Mouse (Mus musculus): Measurements from ENCODE around the gene Map4k4. TPM values are rescaled to one million over a fixed set of nuclear protein-coding genes. Genes with fewer than 3 reads are reported as not detected.
A peak's percentile ranks its signal among the peaks of the same experiment; 100 is the strongest.

The Map4k4 gene
- polyA plus RNA-seq, 1 experiment from 2014 or later = 21.2 TPM

DNA sequence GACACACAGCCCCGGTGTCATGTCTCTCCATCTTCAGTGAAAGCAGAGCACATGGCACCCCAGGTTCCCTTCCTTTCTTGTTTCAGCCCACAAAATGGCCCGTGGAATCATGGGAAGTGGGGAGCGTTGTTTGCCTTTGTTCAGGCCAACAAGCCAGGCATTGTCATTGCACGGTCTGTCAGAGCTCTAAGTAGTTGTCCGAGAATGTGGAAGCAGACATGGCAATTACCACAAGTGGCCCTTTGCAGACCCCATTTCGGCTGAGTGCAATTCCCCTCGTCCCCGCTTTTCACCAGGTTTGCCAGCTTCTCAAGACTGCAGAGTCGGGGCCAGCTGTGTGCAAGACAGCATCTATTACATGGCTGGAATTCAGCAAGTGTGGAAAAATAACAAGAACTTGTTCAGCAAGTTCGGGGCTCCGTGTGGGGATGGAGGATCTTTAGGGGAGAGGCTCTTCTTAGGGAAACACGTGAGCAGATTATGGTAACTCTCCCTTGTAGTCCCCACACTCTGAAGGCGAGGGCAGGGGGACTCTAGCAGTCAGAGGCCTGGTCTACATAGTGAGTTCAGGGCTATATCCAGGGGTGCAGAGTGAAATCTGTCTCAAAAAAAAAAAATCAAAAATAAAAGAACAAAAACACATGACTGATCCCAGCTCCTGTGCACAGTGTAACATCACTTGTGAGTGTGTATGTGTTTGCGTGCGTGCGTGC, 15.8 kb upstream of the Map4k4 start:
- no peak for ATAC-seq
- Histone ChIP-seq H3K4me3 (ENCODE audit: low read depth, low read length) (no peak overlapping the region), H3K4me2 (replicated peaks; ENCODE audit: low read depth, low read length) (no peak overlapping the region), H3K27me3 (replicated peaks; ENCODE audit: insufficient read depth, low read length) (no peaks in the 10 kb centered on the region), H3K36me3 (ENCODE audit: insufficient read depth, low read length) (no peaks in the 10 kb centered on the region), H3K9me3 (ENCODE audit: low read length) (no peaks in the 10 kb centered on the region), H3K4me1 (ENCODE audit: insufficient read depth, low read depth, low read length) (no peaks in the 10 kb centered on the region; the same call in 1 of the 2 replicates), H3K27ac (ENCODE audit: low read length) (no peak overlapping the region), H3K9ac (replicated peaks; ENCODE audit: low read depth) (no peak overlapping the region)
- DNase-seq (ENCODE audit: low spot score) = no peak
- TF ChIP-seq CTCF (IDR thresholded peaks at IDR 0.05) (no peak), EP300 (IDR thresholded peaks at IDR 0.05) (no peak)
- 51% methylated on average over 16 of the region's 16 CpGs for WGBS

DNA sequence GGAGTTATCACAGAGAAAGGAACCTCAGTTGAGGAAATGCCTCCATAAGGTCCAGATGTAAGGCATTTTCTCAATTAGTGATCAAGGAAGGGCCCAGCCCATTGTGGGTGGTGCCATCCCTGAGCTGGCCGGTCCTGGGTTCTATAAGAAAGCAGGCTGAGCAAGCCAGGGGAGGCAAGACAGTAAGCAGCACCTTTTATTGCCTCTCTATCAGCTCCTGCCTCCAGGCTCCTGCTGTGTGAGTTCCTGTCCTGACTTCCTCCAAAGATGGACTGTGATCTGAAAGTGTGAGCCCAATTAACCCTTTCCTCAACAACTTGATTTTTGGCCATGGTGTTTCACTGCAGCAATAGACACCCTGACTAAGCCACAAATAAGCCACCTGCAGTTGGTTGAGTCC, 12.7 kb upstream of the Map4k4 start:
- Histone ChIP-seq H3K4me3 (ENCODE audit: low read depth, low read length) (no peak overlapping the region), H3K27me3 (replicated peaks; ENCODE audit: insufficient read depth, low read length) (no peaks in the 10 kb centered on the region), H3K36me3 (ENCODE audit: insufficient read depth, low read length) (no peaks in the 10 kb centered on the region), H3K4me2 (replicated peaks; ENCODE audit: low read depth, low read length) (no peak overlapping the region), H3K9ac (replicated peaks; ENCODE audit: low read depth) (no peak overlapping the region), H3K4me1 (ENCODE audit: insufficient read depth, low read depth, low read length) (no peaks in the 10 kb centered on the region; the same call in 1 of the 2 replicates), H3K9me3 (ENCODE audit: low read length) (no peaks in the 10 kb centered on the region), H3K27ac (ENCODE audit: low read length) (no peak overlapping the region)
- WGBS = 44% methylated on average over 1 of the region's 1 CpGs
- TF ChIP-seq EP300 (IDR thresholded peaks at IDR 0.05) = no peak
- no peak for TF ChIP-seq CTCF (IDR thresholded peaks at IDR 0.05)
- no peak for DNase-seq (ENCODE audit: low spot score)
- no peak for ATAC-seq

DNA sequence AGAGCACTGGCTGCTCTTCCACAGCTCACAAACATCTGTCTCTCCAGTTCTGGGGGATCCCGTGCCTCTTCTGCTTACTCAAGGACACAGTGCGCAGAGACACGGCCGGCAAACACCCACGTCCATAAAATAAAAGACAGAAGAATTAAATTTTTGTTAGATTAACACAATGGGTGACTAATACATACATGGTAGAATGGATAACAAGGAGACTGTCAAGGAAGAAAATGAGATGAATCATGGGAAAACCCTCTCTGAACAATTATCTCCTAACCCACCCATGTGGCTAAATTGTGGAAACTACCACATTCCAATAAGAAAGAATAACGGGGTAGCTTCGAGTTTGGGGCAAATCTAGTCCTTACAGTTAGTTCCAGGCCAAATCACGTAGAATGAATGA, 11.3 kb upstream of the Map4k4 start:
- no peak for ATAC-seq
- H3K27me3 ChIP-seq (replicated peaks; ENCODE audit: insufficient read depth, low read length) = no peaks in the 10 kb centered on the region
- H3K9ac ChIP-seq (replicated peaks; ENCODE audit: low read depth) = no peak overlapping the region
- 74% methylated on average over 8 of the region's 8 CpGs for WGBS
- H3K4me2 ChIP-seq (replicated peaks; ENCODE audit: low read depth, low read length) = no peak overlapping the region
- no peaks in the 10 kb centered on the region for H3K9me3 ChIP-seq (ENCODE audit: low read length)
- TF ChIP-seq CTCF (IDR thresholded peaks at IDR 0.05) (no peak), EP300 (IDR thresholded peaks at IDR 0.05) (no peak)
- DNase-seq (ENCODE audit: low spot score) = no peak
- H3K4me1 ChIP-seq (ENCODE audit: insufficient read depth, low read depth, low read length) = no peaks in the 10 kb centered on the region; the same call in 1 of the 2 replicates
- H3K36me3 ChIP-seq (ENCODE audit: insufficient read depth, low read length) = no peaks in the 10 kb centered on the region
- no peak overlapping the region for H3K4me3 ChIP-seq (ENCODE audit: low read depth, low read length)
- H3K27ac ChIP-seq (ENCODE audit: low read length) = no peak overlapping the region

GRCm38 (mm10) chr1:39889973-39890372, 10.7 kb upstream of the Map4k4 start:
- ATAC-seq (no peak), DNase-seq (ENCODE audit: low spot score) (no peak)
- no peaks in the 10 kb centered on the region for H3K36me3 ChIP-seq (ENCODE audit: insufficient read depth, low read length)
- TF ChIP-seq CTCF (IDR thresholded peaks at IDR 0.05) (no peak), EP300 (IDR thresholded peaks at IDR 0.05) (no peak)
- no peak overlapping the region for H3K4me2 ChIP-seq (replicated peaks; ENCODE audit: low read depth, low read length)
- H3K9me3 ChIP-seq (ENCODE audit: low read length) = no peaks in the 10 kb centered on the region
- no peak overlapping the region for H3K4me3 ChIP-seq (ENCODE audit: low read depth, low read length)
- no peak overlapping the region for H3K9ac ChIP-seq (replicated peaks; ENCODE audit: low read depth)
- 79% methylated on average over 6 of the region's 6 CpGs for WGBS
- H3K27me3 ChIP-seq (replicated peaks; ENCODE audit: insufficient read depth, low read length) = no peaks in the 10 kb centered on the region
- H3K27ac ChIP-seq (ENCODE audit: low read length) = no peak overlapping the region
- no peaks in the 10 kb centered on the region; the same call in 1 of the 2 replicates for H3K4me1 ChIP-seq (ENCODE audit: insufficient read depth, low read depth, low read length)

DNA sequence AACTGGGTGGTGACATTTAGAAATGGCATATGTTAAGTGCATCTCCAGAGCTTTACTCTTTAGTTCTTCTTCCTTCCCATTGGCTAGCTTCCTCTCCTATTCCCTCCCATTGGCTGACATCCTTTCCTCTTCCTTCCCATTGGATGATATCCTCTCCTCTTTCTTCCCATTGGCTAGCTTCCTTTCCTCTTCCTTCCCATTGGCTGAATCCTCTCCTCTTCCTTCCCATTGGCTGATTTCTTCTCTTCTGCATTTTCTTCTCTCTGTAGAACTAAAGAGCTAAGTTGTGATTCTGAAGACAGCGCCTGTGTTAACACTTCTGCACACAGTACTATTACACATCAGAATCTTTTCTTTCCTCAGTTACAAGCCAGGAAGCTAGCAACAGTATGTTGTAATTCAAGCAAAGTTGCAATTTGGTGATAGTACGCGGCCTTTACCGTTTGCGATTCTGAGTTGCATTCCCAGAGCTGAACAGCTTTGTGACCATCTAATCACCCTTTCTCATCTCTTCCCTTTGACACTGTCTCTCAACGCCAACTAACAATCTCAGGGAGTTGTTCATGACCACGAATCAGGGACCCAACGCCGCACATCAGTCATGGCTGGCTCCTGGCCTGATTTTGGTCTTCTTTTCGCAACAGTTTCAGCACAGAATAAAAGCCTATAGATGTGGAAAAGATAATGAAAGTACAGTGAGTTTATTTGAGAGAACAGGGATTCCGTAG, 7.4 kb upstream of the Map4k4 start:
- WGBS = 86% methylated on average over 11 of the region's 11 CpGs
- ATAC-seq (no peak), DNase-seq (ENCODE audit: low spot score) (peak; percentile 26)
- H3K36me3 ChIP-seq (ENCODE audit: insufficient read depth, low read length) = no peaks in the 10 kb centered on the region
- H3K4me3 ChIP-seq (ENCODE audit: low read depth, low read length) = no peak overlapping the region
- TF ChIP-seq EP300 (IDR thresholded peaks at IDR 0.05) = no peak
- H3K4me2 ChIP-seq (replicated peaks; ENCODE audit: low read depth, low read length) = no peak overlapping the region
- H3K9ac ChIP-seq (replicated peaks; ENCODE audit: low read depth) = no peak overlapping the region
- no peaks in the 10 kb centered on the region for H3K9me3 ChIP-seq (ENCODE audit: low read length)
- H3K27ac ChIP-seq (ENCODE audit: low read length) = no peak overlapping the region
- no peaks in the 10 kb centered on the region for H3K4me1 ChIP-seq (ENCODE audit: insufficient read depth, low read depth, low read length)
- H3K27me3 ChIP-seq (replicated peaks; ENCODE audit: insufficient read depth, low read length) = no peaks in the 10 kb centered on the region

- ATAC-seq = peak; percentile 74
- TF ChIP-seq EP300 (IDR thresholded peaks at IDR 0.05) = no peak
- Histone ChIP-seq H3K9me3 (ENCODE audit: low read length) (no peaks in the 10 kb centered on the region), H3K4me1 (ENCODE audit: insufficient read depth, low read depth, low read length) (no peaks in the 10 kb centered on the region), H3K9ac (replicated peaks; ENCODE audit: low read depth) (no peak overlapping the region), H3K36me3 (ENCODE audit: insufficient read depth, low read length) (no peaks in the 10 kb centered on the region), H3K27me3 (replicated peaks; ENCODE audit: insufficient read depth, low read length) (no peaks in the 10 kb centered on the region), H3K4me2 (replicated peaks; ENCODE audit: low read depth, low read length) (no peak overlapping the region), H3K4me3 (ENCODE audit: low read depth, low read length) (no peak overlapping the region), H3K27ac (ENCODE audit: low read length) (no peak overlapping the region)
- 29% methylated on average over 2 of the region's 2 CpGs for WGBS
- DNase-seq (ENCODE audit: low spot score) = peak; percentile 58
These were observed 5.6 kb upstream of the Map4k4 start for GRCm38 (mm10) chr1:39895097-39895496.

Data from lung, postnatal 0 days (tissue).